Mouse (Mus musculus): ENCODE measurements around the gene Rasal3.

Gene Rasal3

GRCm38 (mm10) chr17:32403417-32403816 lies at the start of gene Rasal3:
Gene Rasal3, minus strand, starts transcription at chr17:32403583.
- peak; percentile 54 for DNase-seq (ENCODE audit: low read depth, low spot score)

DNA sequence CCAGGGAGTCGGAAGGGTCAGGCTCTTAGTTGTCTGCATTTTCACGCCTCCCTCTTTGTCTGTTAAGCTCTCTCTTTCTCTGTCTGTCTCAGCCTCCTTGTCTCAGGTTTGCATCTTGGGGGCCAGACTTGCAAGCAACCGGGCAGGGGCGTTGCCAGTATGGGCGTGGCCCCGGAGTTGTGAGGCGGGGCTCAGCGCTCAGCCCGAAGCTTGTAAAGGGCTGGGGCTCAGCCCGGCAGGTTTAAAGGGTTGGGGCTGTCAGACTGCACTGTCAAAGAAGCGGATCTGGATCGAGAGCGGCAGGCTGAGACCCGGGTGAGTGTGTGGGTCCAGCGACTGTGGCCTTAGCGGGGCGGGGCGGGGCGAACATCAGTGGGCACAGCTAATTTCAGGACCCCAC lies 49.1 kb upstream of the Rasal3 start, which contains the start of gene Cyp4f39:
TSS of gene Cyp4f39 (plus strand) at position 242 of the 400 bp plus-strand sequence.
- peak; percentile 11 for DNase-seq (ENCODE audit: low read depth, low spot score)

DNA sequence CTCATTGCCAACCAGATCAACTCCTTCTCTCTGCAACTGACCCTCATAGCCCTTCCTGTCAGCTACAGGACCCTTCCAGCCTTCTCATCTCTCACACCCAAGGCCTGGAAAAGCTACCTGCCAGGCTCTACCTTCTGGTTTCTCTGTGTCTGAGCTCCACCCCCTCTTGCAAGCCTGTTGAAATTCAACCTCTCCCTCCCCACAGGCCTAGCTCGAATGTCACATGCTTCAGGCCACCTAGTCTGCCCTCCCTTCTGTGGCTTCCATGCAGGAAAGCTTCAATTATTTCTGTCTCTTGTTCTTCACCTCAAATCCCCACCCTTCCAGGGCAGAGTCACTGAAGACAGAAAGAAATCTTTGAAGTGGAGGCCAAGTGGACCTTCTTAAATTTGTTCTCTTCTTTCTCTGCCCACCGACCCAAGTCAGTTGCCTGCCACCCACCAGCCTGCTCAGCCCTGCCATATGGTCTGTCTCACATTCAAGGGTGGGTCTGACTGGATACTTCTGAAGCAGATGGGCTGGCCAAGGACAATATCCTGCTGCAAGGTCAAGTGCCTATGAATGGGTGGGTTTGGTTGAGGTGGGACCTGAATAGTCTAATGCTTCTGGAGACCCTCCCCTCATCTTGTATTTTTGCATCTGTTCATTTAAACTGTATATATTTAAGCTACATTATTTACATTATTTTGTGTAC lies 47.6 kb upstream of the Rasal3 start:
- DNase-seq (ENCODE audit: low read depth, low spot score): no peak

- no peak for DNase-seq (ENCODE audit: low read depth, low spot score)
These were observed 45.7 kb upstream of the Rasal3 start for GRCm38 (mm10) chr17:32449042-32449441.

DNA sequence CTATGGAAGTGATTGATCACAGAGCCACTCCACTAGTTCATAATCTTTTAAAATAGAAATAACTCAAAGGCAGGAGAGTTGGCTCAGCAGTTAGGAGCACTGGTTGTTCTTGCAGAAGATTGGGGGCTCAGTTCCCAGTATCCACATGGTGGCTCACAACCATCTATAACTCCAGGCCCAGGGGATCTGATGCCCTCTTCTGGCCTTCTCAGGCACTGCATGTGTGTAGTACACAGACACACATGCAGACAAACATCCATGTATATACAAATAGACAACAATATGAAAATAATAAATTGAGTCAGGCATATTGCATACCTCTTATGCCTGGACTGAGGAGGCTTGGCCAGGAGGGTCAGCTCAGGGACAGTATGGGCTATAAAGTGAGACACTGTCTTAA lies 43.8 kb upstream of the Rasal3 start:
- DNase-seq (ENCODE audit: low read depth, low spot score): no peak

DNA sequence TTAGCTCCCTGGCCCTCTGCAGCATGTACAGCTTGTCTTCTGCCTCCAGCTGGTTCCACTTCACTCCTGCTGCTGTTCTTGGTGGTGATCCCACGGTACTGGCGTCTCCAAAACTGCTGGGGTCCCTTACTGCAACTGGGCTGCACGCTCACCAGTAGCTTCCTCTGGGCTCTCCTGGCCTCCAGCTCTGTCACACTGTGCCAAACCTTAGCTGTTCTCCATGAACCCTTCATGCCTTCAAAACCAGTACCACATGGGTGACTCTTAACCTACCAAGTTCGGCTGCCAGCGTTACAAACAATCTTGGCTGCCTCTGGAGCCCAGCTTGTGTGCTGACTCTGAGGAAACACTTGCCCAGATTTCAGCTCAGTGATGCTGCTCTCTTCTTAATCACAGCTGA lies 41.6 kb upstream of the Rasal3 start:
- no peak for DNase-seq (ENCODE audit: low read depth, low spot score)

- DNase-seq (ENCODE audit: low read depth, low spot score): peak; percentile 48
These were observed 39.9 kb upstream of the Rasal3 start for GRCm38 (mm10) chr17:32443245-32443644.

- DNase-seq (ENCODE audit: low read depth, low spot score): no peak
These were observed 33.7 kb upstream of the Rasal3 start for GRCm38 (mm10) chr17:32437106-32437505.

- DNase-seq (ENCODE audit: low read depth, low spot score): no peak
These were observed 31.8 kb upstream of the Rasal3 start for GRCm38 (mm10) chr17:32435151-32435550.

DNA sequence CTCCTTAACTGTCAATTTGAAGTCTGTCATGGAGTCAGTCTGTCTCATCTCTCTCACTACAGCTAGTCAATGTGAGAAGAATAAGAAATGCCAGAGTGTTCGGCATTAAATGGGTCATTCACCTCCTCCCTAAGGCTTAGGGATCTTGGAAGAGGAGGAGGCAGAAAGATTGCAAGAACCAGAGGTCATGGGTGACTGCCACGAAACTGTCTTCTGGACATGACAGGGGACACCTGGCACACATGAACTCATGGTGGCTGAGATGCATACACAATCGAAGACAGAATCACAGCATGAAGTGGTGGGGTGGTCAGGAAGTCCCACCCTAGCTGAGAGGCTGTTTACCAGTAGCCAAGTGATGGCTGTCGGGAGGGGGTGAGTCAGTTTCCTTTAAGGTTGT lies 30.9 kb upstream of the Rasal3 start:
- no peak for DNase-seq (ENCODE audit: low read depth, low spot score)

DNA sequence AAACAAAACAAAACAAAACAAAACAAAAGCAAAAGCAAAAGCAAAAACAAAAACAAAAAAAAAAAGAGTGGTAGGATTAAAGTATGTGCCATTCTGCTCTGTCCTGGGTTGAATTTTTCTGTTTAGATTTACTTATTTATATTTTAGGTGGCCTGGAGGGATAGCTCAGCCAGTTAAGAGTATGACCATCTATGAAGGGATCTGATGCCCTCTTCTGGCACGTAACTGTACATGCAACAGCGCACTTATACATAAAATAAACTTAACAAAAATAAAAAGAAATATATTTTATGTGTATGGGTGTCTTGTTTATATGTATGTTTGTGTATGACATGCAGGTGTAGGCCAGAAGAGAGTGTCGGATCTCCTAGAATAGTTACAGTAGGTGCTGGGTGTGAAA lies 28.6 kb upstream of the Rasal3 start:
- DNase-seq (ENCODE audit: low read depth, low spot score): peak; percentile 64

DNA sequence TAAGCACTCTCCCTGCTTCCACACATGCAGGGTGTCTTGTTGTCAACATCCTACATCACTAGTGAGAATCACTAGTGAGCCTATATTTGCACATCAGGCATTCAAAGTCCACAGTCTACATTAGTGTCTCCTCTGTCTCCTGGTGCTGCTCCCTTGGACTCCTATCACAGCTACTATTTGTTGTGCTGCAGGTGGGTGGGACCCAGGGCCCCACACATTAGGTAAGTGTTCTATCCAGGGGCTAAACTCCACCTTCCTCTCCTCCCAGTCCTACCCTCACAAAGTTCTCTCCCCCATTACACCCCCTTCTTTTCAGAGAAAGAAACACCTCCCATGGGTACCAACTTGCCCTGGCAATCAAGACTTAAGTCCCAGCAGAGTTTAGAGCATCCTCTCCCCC lies 23.2 kb upstream of the Rasal3 start:
- no peak for DNase-seq (ENCODE audit: low read depth, low spot score)

- DNase-seq (ENCODE audit: low read depth, low spot score): peak; percentile 14
These were observed 20.7 kb upstream of the Rasal3 start, which contains the start of gene Pglyrp2 for GRCm38 (mm10) chr17:32424034-32424433. Gene Pglyrp2, minus strand, starts transcription at chr17:32424167.

GRCm38 (mm10) chr17:32420781-32421180 lies 17.4 kb upstream of the Rasal3 start:
- DNase-seq (ENCODE audit: low read depth, low spot score): no peak

- DNase-seq (ENCODE audit: low read depth, low spot score): no peak
These were observed 16.6 kb upstream of the Rasal3 start for GRCm38 (mm10) chr17:32419989-32420388.

DNA sequence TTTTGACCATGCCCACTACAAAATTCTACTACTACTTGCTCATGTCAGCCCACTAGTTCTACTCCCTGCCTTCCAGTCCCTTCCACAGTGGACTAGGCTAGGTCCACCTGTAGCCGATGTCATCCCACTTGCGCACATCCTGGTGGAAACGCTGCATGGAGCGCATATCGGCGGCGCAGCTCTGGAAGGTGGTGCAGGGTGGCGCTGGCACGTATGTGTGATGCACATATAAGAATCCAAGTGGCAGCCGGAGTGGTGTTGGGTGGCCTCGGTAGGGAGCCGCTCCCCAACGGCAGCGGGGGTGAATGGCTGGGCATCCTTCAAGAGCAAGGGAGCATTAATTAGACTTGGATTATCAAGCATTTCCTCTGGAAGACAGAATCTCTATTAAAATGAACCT lies 13.4 kb upstream of the Rasal3 start:
- no peak for DNase-seq (ENCODE audit: low read depth, low spot score)

- no peak for DNase-seq (ENCODE audit: low read depth, low spot score)
These were observed 12.1 kb upstream of the Rasal3 start for GRCm38 (mm10) chr17:32415417-32416020.

- DNase-seq (ENCODE audit: low read depth, low spot score): no peak
These were observed 8.5 kb upstream of the Rasal3 start for GRCm38 (mm10) chr17:32411898-32412297.

GRCm38 (mm10) chr17:32402779-32403157 lies 615 bp downstream of the Rasal3 start:
- DNase-seq (ENCODE audit: low read depth, low spot score): peak; percentile 77

DNA sequence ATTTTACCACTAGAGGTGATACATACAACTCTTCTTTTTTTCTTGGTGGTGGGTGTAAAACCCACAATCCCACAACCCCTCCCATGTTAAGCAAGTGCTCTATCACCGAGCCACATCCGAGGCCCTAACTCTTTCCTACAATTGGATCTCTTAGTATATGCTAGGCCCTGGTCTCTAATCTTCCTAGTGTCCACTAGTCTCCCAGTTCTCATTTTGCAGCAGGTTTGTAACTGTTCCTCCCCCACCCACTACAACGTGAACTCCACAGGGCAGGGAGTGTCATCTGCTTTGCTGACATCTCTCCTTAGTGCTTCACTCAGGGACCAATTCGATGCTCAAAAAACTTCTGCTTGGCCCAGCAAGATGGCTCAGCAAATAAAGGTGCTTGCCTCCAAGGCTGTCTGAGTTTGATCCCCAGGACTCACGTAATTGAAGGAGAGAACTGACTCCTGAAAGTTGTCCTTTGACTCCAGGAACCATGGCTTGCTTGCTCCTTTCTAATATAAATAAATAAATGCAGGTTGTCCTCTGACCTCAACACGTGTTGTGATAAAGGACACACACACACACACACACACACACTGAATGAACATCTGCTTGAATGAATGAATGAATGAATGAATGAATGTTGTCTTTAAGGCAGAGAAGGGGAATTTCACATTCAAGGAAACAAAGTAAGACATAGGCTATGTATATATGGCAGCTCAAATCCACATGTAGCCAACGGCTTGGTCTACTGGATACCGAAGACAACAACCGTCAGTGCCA lies 1.2 kb downstream of the Rasal3 start:
- peak; percentile 24 for DNase-seq (ENCODE audit: low read depth, low spot score)

DNA sequence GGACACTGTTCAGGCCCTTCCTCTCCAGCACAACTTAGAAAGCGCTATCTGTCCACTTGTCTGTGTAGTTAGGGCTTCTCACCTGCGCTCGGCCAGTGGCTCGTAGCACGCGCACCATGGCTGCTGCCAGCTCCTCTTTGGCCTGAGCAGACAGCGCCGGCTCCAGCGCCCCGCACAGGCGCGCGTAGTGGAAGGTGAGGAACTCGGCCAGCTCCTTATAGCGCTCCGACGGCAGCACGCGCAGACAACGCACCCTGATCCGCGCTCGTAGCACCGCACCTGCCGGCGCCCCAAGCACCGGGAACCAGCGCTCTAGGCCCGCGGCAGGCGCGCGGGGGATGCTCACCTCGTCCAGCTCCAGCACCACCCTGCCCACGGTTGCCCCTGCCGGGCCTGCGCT lies 7.1 kb downstream of the Rasal3 start:
- no peak for DNase-seq (ENCODE audit: low read depth, low spot score)

DNA sequence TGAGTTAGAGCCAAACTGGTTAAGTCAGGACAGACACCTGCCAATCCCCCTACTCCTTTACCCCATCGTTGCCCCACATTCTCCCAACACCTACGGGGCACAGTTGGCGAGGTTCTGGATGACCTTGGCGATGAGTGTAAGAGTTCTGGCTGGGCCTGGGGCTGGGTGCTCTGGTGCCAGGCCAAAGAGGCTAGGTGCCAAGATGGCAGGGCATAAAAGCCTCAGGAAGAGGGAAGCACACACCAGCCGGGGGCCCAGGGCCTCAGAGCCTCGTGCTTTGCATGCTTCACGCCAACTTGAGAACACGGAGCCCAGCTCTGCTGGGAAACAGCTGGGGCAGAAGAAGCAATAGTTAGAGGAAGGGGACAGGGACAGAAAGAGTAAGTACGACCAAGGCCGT lies 9.4 kb downstream of the Rasal3 start:
- DNase-seq (ENCODE audit: low read depth, low spot score): no peak

All from A20 (cell line).